Mouse (Mus musculus): ENCODE data around the gene Zfp74.

- TF ChIP-seq POLR2A (IDR thresholded peaks at IDR 0.05; ENCODE audit: low read depth, low read length) (no peak), CTCF (IDR thresholded peaks at IDR 0.05; ENCODE audit: borderline replicate concordance, insufficient read depth, low read length) (no peak)
Observed at GRCm38 (mm10) chr7:29989031-29989430, 35.1 kb upstream of the Zfp74 start.

Measured in embryonic fibroblast, embryonic 13.5 days (primary cell).